Mouse (Mus musculus) hindbrain, embryonic 11.5 days (tissue): ENCODE results near the gene Tfr2. TPM values are rescaled to one million over a fixed set of nuclear protein-coding genes. Genes with fewer than 3 reads are reported as not detected.

Source experiments
- ATAC-seq: fragments of 200-750 bp; cut with Nextera tagmentation; 2 replicates; pipeline ENCODE4 v1.8.0; 2017; ENCODE audit warnings: mild to moderate bottlenecking, moderate TSS enrichment, moderate library complexity; ENCODE audit not compliant: low FRiP score
- DNase-seq: peaks from one replicate; pipeline ENCODE4 v3.0.0-alpha.2; 2015; ENCODE audit warnings: low spot score
- H3K27ac ChIP-seq: fragments of 300-500 bp; sonication (generic); 2 replicates; pipeline ENCODE4 v1.5.1; 2014; ENCODE audit warnings: mild to moderate bottlenecking, low read depth, low read length
- H3K27me3 ChIP-seq: fragments of 300-500 bp; sonication (generic); 2 replicates; pipeline ENCODE4 v1.6.1; 2014; ENCODE audit warnings: mild to moderate bottlenecking, low read length, moderate library complexity, mixed read lengths; ENCODE audit not compliant: control insufficient read depth, insufficient read depth
- H3K36me3 ChIP-seq: fragments of 300-500 bp; sonication (generic); 2 replicates; pipeline ENCODE4 v1.6.1; 2014; ENCODE audit warnings: mild to moderate bottlenecking, low read length, moderate library complexity, mixed read lengths; ENCODE audit not compliant: control insufficient read depth, insufficient read depth
- H3K4me1 ChIP-seq: fragments of 300-500 bp; sonication (generic); replicated peaks from 2 replicates; pipeline ENCODE4 v1.6.1; 2014; ENCODE audit warnings: low read length, mixed read lengths; ENCODE audit not compliant: control insufficient read depth, insufficient read depth
- H3K4me2 ChIP-seq: fragments of 300-500 bp; sonication (generic); replicated peaks from 2 replicates; pipeline ENCODE4 v1.6.1; 2014; ENCODE audit warnings: mild to moderate bottlenecking, low read depth, low read length
- H3K4me3 ChIP-seq: fragments of 300-500 bp; sonication (generic); 2 replicates; pipeline ENCODE4 v1.5.1; 2014; ENCODE audit warnings: low read depth, low read length
- H3K9ac ChIP-seq: fragments of 300-500 bp; sonication (generic); 2 replicates; pipeline ENCODE4 v1.6.1; 2014; ENCODE audit warnings: low read depth, low read length
- H3K9me3 ChIP-seq: fragments of 300-500 bp; sonication (generic); 2 replicates; pipeline ENCODE4 v1.6.1; 2016; ENCODE audit warnings: low read length; ENCODE audit not compliant: control insufficient read depth
- WGBS: fragments of 180-500 bp; shearing (Covaris S2); extraction: QIAGEN DNeasy Blood & Tissue Kit; methylation state at CpG from one replicate; pipeline ENCODE4 v1.1.7; 2014; 5-methylcytosine and 5-hydroxymethylcytosine counted together
- polyA plus RNA-seq: library from polyadenylated mRNA; unstranded; fragments of >200 nt; fragmentation: Nextera tagmentation; extraction: Ambion mirVana; gene quantifications from 2 replicates; pipeline ENCODE4 v1.2.1, GENCODE M21; 2014

Tfr2 gene
- polyA plus RNA-seq, 1 experiment from 2014 or later, result 2.7 TPM

DNA sequence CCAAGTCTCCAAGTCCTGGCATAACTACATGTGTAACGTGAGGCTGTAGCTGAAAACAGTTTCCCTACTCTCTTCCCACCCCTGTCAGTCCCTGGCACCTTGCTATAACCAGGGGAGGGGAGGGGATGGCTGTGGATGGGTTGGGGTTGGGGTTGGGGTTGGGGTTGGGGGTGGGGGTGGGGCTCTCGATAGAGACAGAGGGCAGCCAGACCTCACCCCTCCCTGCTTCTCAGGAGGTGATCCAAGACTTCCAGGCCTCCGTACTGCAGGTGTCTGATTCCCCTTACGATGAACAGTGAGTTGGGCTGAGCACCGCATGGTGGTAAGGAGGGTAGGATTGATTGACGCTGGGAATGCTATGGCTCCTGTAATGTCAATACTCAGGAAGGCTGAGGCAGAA lies 3.9 kb upstream of the Tfr2 start:
- 63% methylated on average over 6 of the region's 6 CpGs for WGBS
- no peaks in the 10 kb centered on the region for H3K4me1 ChIP-seq
- H3K4me3 ChIP-seq, result no peak overlapping the region
- ATAC-seq (no peak), DNase-seq (no peak)
- H3K4me2 ChIP-seq, result no peak overlapping the region
- no peaks in the 10 kb centered on the region for H3K9me3 ChIP-seq
- no peaks in the 10 kb centered on the region for H3K27me3 ChIP-seq
- H3K9ac ChIP-seq, result no peak overlapping the region
- no peak overlapping the region for H3K27ac ChIP-seq
- H3K36me3 ChIP-seq, result no peaks in the 10 kb centered on the region

DNA sequence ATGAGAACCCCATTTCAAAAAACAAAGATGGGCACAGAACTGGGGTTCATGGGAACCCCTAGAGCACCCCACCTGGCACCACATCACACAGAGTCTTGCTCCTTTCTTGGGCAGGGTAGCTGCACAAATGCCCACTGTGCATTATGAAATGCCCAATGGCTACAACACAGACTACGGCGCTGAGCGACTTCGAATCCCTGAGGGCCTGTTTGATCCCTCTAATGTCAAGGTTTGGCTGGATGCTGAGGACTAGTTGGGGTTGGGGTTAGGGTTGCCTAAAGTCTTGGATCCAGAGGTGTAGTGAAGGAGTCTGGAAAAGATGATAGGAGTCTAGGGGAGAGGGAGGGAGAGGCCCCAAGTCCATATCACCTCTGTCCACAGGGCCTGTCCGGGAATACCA lies 3.2 kb upstream of the Tfr2 start:
- 96% methylated on average over 5 of the region's 5 CpGs for WGBS
- Histone ChIP-seq H3K27ac (no peak overlapping the region), H3K4me3 (no peak overlapping the region), H3K27me3 (no peaks in the 10 kb centered on the region), H3K9ac (no peak overlapping the region), H3K4me2 (no peak overlapping the region), H3K36me3 (no peaks in the 10 kb centered on the region), H3K9me3 (no peaks in the 10 kb centered on the region), H3K4me1 (no peaks in the 10 kb centered on the region)
- ATAC-seq (no peak), DNase-seq (no peak)

DNA sequence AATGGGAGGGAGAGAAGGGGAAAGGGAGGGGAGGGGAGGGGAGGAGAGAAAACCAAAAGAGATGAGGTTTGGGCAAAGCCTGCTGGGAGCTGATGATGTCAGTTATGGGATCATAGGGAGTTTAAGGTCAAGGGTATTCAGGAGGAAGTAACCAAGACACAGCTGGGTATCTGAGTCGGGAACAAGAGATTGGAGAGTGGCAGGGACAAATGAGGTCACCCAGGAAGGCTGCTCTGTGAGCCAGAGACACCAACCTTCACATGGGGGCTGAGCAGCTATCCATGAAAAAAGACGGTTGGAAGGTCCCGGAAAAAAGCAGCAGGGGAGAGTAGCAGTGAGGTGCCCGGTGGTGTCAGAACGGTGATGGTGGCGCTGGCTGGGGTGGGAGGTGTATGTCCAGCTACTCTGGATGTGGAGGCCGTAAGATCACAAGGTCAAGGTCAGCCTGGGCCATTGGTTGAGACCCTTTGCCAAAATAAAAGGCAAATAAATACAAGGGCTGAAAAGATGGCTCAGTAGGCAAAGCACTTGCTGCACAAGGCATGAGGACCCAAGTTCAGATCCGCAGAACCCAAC lies 1.3 kb upstream of the Tfr2 start:
- DNase-seq (no peak), ATAC-seq (no peak)
- H3K9ac ChIP-seq, result no peak overlapping the region
- H3K27me3 ChIP-seq, result no peaks in the 10 kb centered on the region
- H3K9me3 ChIP-seq, result no peaks in the 10 kb centered on the region
- H3K4me2 ChIP-seq, result no peak overlapping the region
- H3K27ac ChIP-seq, result no peak overlapping the region
- 81% methylated on average over 8 of the region's 8 CpGs for WGBS
- no peaks in the 10 kb centered on the region for H3K4me1 ChIP-seq
- H3K36me3 ChIP-seq, result no peaks in the 10 kb centered on the region
- H3K4me3 ChIP-seq, result no peak overlapping the region

DNA sequence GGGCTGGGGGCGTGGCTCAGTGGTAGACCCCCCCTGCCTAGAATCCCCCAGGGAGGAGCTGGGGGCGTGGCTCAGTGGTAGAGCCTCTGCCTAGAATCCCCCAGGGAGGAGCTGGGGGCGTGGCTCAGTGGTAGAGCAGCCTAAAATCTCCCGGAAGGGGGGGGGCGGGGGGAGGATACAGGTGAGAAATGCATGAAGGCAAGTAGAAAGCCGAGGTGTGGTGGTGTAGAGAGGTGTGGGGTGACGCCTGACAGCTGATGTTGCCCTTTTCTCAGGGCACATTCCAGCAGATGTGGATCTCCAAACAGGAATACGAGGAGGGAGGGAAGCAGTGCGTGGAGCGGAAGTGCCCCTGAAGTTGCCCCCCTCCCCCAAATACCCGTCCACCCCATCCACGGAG lies 609 bp upstream of the Tfr2 start:
- H3K4me2 ChIP-seq, result no peak overlapping the region
- 72% methylated on average over 12 of the region's 12 CpGs for WGBS
- peaks cover 2% of the 10 kb centered on the region; the same call in 1 of the 2 replicates for H3K27me3 ChIP-seq
- H3K36me3 ChIP-seq, result no peaks in the 10 kb centered on the region
- H3K4me3 ChIP-seq, result no peak overlapping the region
- H3K9me3 ChIP-seq, result no peaks in the 10 kb centered on the region
- DNase-seq (no peak), ATAC-seq (no peak)
- no peak overlapping the region for H3K27ac ChIP-seq
- no peak overlapping the region for H3K9ac ChIP-seq
- no peaks in the 10 kb centered on the region for H3K4me1 ChIP-seq

DNA sequence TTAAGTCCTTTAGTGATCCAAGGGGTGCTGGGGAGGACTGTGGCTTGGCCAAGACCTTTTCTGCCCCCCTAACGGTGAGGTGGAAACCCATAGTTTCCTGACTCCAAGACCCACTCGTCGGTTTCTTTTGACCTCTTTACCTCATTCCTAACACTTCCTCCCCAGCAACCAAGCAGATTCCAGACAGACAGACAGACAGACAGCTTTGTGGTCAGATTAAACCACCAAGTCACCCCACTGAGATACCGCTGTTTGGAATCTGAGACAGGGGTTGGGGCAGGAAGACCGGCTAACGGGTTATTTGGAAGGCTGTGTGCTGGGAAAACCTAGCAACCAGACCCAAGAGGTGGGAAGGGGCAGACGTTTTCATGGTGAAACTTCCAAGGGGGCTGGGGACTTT lies 541 bp downstream of the Tfr2 start:
- WGBS, result 54% methylated on average over 7 of the region's 7 CpGs
- Histone ChIP-seq H3K4me1 (no peaks in the 10 kb centered on the region; the same call in 1 of the 2 replicates), H3K4me3 (no peak overlapping the region), H3K27me3 (peaks cover 4% of the 10 kb centered on the region; the same call in 1 of the 2 replicates), H3K27ac (no peak overlapping the region), H3K9ac (no peak overlapping the region), H3K36me3 (no peaks in the 10 kb centered on the region), H3K9me3 (no peaks in the 10 kb centered on the region), H3K4me2 (no peak overlapping the region)
- DNase-seq, result no peak
- no peak for ATAC-seq

DNA sequence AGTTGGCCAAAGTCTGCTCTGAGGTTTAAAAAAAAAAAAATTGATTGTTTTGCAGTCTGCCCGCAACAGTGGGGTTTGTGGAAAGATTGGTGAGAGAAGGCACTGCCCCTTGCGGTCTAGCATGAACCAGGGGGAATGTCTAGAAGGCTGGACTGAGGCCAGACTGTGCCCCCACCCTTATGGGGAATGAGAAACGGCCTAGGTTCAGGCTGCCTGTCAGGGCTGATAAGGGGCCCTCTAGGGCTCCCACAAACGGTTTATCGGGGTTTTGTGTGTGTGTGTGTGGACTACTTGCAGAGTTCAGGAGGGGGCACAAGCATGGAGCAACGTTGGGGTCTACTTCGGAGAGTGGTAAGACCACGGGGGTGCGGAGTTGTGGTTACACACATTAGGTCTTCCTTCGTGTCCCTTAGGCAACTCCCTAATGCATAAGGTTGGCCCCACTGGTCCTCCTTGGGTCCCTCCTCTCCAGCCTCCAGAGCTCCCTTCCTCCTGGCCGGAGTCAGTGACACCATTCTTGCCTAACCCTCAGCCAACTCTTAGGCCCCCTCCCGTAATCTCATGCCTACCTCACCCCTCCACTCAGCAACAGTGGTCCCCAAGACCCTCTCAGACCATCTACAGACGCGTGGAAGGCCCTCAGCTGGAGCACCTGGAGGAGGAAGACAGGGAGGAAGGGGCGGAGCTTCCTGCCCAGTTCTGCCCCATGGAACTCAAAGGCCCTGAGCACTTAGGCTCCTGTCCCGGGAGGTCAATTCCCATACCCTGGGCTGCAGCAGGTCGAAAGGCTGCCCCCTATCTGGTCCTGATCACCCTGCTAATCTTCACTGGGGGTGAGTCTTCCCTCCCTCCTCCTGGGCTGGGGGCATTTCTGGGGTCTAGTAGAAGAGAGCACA lies 1.3 kb downstream of the Tfr2 start:
- Histone ChIP-seq H3K4me3 (no peak overlapping the region), H3K36me3 (no peaks in the 10 kb centered on the region), H3K4me1 (no peaks in the 10 kb centered on the region; the same call in 1 of the 2 replicates), H3K27me3 (peaks cover 4% of the 10 kb centered on the region; the same call in 1 of the 2 replicates), H3K9me3 (no peaks in the 10 kb centered on the region), H3K4me2 (no peak overlapping the region), H3K27ac (no peak overlapping the region), H3K9ac (no peak overlapping the region)
- ATAC-seq, result no peak
- DNase-seq, result no peak
- 83% methylated on average over 17 of the region's 17 CpGs for WGBS

DNA sequence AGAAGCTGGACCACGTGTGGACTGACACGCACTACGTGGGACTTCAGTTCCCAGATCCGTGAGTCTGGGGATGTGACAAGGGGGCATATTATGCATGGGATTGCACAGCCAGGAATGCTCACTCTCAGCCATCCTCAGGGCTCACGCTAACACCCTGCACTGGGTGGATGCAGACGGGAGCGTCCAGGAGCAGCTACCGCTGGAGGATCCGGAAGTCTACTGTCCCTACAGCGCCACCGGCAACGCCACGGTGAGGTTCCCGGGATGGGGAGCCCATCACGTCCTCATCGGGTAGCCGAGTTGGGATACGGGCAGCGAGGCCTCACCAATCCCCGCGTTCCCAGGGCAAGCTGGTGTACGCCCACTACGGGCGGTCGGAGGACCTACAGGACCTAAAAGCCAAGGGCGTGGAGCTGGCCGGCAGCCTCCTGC lies 4.8 kb downstream of the Tfr2 start:
- Histone ChIP-seq H3K4me3 (peak overlapping the region; percentile 18), H3K4me1 (no peaks in the 10 kb centered on the region; the same call in 1 of the 2 replicates), H3K36me3 (no peaks in the 10 kb centered on the region), H3K9ac (peak overlapping the region; percentile 58), H3K27ac (no peak overlapping the region), H3K4me2 (peak overlapping the region; percentile 48), H3K27me3 (peaks cover 4% of the 10 kb centered on the region; the same call in 1 of the 2 replicates), H3K9me3 (no peaks in the 10 kb centered on the region)
- 8% methylated on average over 27 of the region's 27 CpGs for WGBS
- no peak for ATAC-seq
- DNase-seq, result peak; percentile 56

DNA sequence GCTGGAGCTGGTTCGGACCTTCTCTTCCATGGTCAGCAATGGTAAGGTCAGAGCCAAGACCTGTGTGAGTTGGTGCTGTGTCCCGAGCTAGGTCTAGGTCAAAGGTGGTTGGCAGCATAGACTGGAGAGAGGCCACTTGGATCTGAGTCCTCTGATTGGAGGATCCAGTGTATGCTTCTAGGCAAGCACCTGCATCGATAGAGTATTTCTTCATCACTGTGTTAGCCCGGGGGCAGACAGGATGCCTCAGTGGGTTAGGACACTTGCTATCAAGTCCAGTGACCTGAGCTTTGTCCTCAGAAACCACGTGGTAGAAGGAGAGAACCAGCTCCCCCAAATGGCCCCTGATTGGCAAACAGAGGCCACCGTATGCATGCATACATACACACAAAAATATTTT lies 10.6 kb downstream of the Tfr2 start:
- no peaks in the 10 kb centered on the region for H3K4me1 ChIP-seq
- no peak overlapping the region for H3K4me2 ChIP-seq
- H3K9ac ChIP-seq, result no peak overlapping the region
- H3K27me3 ChIP-seq, result no peaks in the 10 kb centered on the region
- H3K9me3 ChIP-seq, result no peaks in the 10 kb centered on the region
- DNase-seq, result no peak
- H3K36me3 ChIP-seq, result no peaks in the 10 kb centered on the region
- 86% methylated on average over 6 of the region's 6 CpGs for WGBS
- no peak overlapping the region for H3K27ac ChIP-seq
- ATAC-seq, result no peak
- no peak overlapping the region for H3K4me3 ChIP-seq

DNA sequence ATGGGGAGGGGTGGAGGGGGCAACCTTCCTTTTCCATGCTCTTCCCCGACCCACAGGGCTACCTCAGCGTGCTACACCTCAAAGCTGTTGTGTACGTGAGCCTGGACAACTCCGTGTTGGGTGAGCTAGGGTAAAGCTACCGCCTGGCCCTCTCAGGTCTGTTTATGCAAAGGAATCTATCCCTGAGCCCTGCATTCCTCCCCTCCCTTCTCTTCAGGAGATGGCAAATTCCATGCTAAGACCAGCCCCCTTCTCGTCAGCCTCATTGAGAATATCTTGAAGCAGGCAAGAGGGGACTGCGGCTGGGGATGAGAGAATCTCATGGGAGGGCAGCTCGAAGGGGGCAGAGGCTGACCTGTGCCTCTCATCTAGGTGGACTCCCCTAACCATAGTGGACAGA lies 13.1 kb downstream of the Tfr2 start:
- Histone ChIP-seq H3K4me3 (no peak overlapping the region), H3K4me1 (no peaks in the 10 kb centered on the region), H3K9me3 (peaks cover 2% of the 10 kb centered on the region; the same call in 1 of the 2 replicates), H3K9ac (no peak overlapping the region), H3K27me3 (no peaks in the 10 kb centered on the region), H3K4me2 (no peak overlapping the region), H3K36me3 (no peaks in the 10 kb centered on the region), H3K27ac (no peak overlapping the region)
- no peak for ATAC-seq
- DNase-seq, result no peak
- 31% methylated on average over 8 of the region's 8 CpGs for WGBS
